Mouse (Mus musculus): ENCODE data around the gene Cacna1d.
A peak's percentile ranks its signal among the peaks of the same experiment; 100 is the strongest.

Gene Cacna1d

DNA sequence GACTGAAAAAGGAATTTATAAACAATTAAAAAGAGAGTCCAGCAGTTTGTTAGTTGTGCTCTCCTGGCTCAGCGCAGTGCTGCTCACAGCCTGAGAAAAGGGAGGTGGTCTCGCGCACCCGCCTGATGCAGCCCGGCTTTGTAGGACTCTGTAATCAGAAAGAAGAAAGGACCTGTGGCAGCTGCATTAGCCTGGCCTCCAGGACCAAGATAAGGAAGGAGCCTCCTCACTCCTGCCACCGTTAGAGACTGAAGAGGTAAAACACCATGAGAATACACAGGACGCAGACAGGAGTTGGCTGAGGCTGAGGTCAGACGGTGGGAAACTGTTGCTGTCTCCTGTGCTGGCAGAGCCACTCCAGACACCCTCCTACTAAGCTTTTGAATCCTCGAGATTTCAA, at the start of gene Cacna1d:
Gene Cacna1d (minus strand): TSS at position 114 of the 400 bp plus-strand sequence.
- no peak for DNase-seq (ENCODE audit: low spot score)

DNA sequence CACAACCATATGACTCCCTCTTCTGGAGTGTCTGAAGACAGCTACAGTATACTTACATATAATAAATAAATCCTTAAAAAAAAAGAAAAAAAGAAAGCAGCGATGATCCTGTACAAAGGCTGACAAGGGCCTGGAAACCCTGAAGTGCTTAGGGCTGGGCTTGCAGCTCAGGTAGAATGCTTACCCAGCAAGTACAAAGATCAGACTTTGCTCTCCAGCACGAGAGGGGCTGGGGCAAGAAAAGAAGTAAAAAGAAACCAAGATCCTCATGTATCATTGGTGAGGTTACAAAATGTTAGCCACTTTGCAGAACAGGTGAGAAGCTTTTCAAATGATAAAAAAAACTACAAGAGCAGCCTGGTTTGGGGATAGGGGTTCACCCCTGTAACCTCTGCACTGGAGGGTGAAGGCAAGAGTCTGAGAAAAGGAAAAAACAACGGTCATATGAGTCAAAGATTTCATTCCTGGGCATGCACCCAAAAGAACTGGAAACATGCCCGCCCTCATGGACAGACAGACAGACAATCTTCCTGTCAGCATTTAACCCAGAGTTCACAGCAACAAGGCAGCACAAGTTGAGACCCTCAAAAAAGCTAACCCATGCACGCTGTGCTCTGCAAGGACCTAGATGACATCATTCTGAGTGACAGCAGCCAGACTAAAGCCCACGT, 42.7 kb upstream of the Cacna1d start:
- DNase-seq (ENCODE audit: low spot score), result no peak

DNA sequence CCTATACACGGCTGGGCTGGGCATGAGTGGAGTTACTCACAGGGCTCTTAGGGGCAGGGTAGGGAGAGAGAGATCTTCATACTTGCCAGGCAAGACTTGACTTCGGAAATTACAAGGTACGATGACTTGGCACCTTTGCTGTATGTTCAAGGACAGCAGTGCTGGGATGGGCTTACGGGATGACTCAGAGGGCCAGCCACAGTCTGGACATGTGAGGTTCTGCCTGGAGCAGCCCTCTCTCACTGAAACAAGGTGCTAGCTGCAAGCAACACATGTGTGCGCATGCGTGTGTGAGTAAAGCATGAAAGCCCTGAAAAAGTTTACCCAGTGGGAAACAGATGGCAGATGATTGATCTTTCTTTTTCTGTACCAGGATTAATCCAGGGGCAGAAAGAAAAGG, 40.6 kb upstream of the Cacna1d start:
- no peak for DNase-seq (ENCODE audit: low spot score)

DNA sequence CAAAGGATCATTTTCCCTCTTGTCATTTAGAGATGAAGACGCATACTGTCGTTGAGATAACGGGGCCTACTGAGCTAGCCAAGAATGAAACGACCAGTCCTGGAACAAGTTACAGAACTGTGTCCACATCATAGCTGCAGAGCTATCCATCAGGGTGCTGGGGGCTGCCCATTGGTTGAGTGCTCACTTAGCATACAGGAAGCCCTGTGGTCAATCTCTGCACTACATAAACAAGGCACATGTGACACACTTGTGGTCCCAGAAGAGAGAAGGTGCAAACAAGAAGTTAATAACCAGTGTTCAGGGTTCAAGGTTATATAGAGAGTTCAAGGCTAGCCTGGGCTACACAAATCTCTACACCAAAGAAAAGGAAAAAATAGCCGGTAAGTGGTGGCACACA, 40.2 kb upstream of the Cacna1d start:
- DNase-seq (ENCODE audit: low spot score), result no peak

DNA sequence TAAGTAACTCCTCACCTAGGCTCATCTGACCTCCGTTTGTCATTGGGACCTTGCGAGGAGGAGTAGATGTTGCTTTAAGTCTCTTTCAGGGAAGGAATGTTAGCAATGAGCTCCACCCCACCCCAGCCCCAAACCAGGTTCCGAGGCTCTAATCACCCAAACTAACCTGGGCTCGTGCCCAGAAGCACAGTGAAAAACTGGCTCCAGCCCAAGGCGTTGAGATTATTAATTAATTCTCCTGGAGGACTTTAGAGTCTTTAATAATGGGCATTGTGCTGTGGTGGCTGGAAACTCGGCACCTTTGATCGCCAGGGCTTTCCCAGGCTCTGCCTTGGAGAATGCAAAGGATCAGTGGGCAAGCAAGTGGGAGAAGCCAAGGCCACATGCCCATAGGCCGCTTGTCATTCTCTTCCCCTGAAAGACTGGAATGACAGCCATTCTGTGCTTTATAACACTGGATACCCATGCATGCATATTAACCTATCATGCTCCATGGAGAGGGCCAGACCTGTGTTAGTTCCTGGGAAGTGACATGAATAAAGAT, 39.5 kb upstream of the Cacna1d start:
- DNase-seq (ENCODE audit: low spot score), result no peak

DNA sequence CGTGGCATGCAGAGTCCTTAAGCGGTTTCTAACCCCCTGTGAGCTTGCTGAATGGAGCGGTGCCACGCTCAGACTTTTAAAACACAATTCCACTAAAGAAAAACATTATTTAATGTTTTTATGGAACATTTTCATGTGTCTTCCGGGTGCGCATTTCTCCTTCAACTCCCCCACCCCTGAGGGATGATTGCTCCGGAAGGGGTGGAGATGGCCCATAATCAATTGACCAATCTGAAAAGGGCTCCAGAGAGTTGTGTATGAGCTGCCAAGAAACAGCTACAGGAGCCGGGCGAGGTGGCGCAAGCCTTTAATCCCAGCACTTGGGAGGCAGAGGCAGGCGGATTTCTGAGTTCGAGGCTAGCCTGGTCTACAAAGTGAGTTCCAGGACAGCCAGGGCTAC, 38.2 kb upstream of the Cacna1d start:
- no peak for DNase-seq (ENCODE audit: low spot score)

DNA sequence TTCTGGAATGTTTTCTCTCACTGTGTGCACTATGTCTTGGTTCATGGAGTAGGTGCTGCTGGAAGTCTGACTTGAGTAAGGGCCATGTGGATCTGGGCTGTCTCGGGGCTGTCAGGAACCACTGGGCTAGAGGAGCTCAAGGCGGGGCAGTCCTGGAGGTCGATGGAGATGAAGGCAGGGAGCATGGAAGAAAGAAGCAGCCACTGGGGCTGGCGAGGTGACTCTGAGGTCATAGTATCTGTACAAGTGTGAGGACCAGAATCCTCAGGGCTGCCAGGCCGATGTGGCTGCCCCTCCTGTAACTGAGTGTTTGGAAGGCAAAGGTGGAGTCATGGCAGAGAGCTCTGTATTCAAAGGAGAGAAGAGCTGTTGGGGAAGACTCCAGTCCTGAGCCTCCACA, 37.7 kb upstream of the Cacna1d start:
- no peak for DNase-seq (ENCODE audit: low spot score)

DNA sequence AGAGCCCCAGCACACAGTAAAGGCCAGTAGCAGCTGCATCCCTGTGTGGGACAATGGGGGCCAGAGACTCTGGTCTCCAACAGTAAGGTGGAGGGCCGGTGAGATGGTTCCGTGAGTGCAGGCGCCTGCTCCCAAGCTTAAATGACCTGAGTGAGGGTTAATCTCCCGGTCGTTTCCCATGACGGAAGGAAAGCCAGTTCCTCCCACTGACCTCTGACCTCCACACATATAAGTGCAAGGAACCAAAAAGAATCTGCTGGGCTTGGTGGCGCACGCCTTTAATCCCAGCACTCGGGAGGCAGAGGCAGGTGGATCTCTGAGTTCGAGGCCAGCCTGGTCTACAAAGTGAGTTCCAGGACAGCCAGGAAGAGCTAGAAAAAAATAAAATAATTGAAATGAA, 37.1 kb upstream of the Cacna1d start:
- no peak for DNase-seq (ENCODE audit: low spot score)

DNA sequence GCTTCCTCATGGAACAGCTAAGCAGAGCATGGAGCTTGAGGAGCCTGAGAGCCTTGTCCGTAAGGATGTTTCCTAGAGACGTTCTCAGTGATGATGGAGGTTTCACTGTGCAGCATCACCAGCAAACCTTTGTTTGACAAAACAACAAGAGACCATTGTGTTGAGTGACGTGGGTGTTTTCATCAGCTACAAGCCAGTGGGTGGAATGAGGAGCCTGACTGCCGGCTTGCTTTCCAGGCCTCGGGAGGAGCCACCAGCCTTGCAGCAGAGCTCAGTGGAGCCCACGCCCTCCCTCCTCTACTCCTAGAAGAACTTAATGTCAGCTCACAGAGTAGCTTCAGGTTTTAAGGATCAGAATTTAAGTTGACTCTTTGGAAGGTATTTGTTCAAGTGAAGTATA, 32.1 kb upstream of the Cacna1d start:
- DNase-seq (ENCODE audit: low spot score), result no peak

DNA sequence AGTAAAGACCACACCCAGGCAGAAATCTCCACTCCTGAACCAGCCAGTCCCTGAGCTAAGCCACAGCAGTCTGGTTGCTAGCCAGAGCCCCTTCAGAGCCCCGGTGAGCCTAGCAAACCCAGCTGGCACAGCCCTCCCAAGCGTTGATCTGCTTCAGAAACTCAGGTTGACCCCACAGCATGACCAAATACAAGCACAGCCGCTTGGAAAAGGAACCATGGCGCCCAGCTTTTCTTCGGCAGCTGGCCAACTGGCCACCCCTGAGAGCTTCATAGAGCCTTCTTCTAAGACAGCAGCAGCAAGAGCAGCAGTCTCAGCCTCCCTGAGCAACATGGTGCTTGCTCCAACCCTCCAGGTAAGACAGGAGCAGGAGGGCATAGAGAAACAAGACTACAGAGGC, 28.1 kb upstream of the Cacna1d start:
- no peak for DNase-seq (ENCODE audit: low spot score)

DNA sequence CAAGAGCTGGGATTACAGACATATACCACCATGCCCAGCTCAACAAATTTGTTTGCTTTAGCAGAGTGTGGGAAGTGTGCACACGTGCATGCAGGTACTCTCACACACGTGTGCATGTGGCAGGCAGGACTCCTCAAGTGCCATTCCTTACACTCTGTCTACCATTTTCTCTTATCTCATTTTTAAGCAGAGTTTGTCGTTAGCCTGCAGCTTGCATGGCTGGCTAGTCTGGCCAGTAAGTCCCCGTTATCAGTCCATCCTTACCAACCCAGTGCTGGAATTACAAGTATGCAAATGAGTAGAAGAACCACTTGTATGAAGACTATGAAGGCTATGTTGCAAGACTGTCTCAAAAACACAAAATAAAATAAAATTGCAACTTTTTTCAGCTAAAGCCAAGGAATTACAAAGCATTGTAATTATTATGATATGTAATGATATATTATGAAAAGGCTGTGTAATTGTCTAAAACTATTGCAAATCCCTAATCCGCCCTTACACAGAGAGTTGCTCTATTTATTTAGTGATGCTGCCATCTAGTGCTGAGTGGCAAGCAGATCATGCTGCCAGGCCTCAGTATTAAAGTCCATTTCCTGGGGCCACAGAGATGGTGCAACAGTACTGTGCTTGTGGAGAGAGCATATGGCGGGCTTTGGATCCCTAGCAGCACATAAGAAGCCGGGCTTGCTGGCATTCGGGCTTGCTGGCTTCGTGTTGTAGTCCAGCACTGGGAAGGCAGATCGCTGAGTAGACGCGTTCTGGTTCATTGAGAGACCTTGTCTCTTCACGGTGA, 24.9 kb upstream of the Cacna1d start:
- DNase-seq (ENCODE audit: low spot score), result no peak

DNA sequence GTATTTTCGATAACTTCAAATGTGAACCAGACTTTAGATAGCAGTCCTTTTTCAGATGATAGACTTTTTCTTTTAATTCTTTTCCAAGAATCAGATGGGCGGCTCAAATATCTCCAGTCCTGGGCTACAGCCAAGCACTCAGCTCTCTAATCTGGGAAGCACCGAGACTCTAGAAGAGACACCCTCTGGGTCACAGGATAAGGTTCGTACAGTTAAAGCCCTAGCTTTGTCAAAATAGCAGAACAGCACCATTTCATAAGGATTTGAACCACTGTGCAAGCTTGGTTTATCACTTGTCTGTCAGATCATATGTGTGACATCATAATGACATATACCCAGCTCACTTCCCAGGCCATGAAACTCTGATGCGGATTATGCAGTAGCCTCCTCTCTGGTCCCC, 21.6 kb upstream of the Cacna1d start:
- no peak for DNase-seq (ENCODE audit: low spot score)

DNA sequence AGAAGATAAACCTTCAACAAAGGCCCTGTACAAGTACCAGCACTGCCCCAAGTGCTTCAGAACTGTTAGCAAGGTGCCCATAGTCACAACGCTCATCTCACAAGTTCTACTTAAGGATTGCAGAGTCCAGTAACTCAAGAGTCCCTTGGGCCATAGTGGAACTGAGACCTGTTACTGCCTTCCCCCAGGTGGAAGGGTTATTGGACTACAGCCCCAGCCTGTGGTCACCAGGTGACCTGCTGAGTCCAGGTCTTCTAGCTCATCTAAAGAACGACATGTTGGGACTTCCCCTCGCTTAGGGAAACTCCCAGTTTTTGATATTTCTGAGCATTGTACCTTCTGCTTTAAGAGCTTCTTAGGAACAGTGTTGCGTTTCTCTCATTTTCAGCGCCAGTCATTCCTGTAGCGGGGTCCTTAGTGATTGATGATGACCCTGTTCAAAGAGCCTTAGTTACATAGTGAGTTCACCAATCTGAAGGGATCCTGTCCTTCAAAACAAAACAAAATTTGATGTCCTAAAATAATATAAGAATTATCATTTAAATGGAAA, 19.0 kb upstream of the Cacna1d start:
- no peak for DNase-seq (ENCODE audit: low spot score)

DNA sequence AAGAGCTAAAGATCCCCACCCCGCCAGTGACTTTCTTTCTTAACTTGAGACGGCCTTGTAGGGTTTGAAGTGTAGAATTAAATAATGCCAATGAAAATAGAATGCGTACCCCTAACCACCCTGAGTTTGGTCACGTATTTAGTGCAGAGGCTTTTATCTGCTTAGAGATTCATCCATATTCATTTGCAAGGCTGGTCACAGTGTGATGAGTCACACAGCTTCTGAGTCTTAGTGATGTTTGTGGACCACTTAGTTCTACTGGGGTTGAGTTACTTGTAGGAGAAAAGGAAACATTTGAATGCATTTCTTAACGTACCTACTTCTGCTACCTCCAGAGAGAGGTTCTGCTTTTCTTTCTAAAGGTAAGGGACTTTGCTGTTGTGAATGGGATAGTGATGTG, 13.7 kb upstream of the Cacna1d start:
- no peak for DNase-seq (ENCODE audit: low spot score)

DNA sequence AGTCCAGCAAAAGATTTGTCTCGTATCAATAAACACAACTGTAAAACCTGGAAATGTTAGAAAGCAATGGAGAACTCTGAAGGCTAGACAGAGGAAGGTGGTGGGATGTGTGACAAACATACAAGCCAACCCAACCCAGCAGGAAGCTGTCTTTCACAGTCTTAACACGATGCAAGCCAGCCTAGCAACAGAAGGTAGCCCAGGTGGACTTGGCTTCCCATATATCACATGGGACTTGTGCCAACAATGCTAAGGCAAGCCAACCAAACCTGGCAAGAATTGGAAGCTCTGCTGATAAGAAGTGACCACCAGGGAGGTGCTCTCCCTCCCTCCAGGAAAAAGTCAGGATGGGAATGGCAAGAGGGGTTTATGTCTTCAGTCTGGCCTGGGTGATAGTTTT, 6.9 kb upstream of the Cacna1d start:
- DNase-seq (ENCODE audit: low spot score), result no peak

DNA sequence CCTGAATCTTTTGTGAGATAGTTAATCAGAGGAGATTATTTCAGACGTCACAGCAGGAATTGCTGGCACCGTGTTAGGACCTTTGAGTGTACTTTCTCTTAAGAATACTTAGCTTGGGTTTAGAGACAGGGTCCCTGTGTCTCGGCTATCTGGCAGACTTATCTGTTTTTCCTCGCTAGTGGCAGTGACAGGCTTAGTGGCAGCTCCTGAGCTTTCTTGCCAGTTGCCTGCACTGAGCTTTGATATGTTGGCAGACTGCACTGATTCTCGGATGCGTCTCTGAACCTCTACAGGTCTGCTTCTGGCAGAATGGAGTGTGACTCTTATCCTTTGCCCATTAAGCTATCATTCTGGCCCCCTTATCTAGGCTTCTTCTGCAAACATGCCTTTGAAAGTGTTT, 3.7 kb upstream of the Cacna1d start:
- no peak for DNase-seq (ENCODE audit: low spot score)

DNA sequence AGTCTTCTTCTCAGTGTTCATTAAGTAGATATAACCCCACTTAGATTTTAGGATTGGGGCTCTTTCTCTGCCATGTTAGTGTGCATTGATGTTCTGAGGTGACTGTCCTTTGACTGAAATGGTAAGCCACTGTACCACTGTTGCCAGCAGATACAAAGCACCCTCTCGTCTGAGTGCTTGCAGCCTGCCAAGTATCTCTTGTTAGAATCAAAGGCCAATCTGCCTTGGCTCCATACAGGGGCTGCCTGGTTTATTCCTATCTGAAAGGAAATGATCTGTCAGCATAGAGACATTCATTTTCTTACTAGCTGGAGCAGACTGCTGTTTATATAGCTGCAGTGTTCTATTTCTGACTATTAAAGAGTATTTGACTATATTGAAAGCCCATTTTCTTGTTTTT, 2.0 kb upstream of the Cacna1d start:
- DNase-seq (ENCODE audit: low spot score), result no peak

DNA sequence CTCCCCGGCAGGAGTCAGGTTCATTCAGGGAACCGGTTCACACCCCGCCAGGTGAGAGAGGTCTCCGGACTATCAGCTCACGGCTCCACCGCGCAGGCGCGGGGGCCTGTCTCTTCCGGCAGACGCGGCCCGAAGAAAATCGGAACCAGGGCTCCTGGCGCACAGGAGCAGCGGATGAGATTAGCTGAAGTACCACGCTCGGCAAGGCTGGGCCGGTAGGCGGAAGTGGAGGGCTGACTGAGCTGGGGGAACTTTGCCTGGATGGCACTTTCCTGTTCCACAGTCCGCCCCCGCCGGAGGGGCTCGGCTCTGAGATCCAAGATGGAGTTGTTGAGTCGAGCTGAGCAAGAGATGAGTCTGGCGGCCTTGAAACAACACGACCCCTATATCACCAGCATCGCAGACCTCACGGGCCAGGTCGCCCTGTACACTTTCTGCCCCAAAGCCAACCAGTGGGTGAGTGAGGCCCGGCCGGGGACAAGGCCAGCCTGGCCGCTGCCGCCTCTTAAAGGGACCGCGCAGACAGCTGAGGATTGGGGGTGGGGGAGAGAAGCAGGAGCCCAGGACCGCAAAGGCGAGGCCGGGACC, 11.8 kb downstream of the Cacna1d start, which contains the start of gene Dcp1a:
Gene Dcp1a (plus strand): TSS at position 175 of the 588 bp plus-strand sequence.
- peak; percentile 98 for DNase-seq (ENCODE audit: low spot score)

DNA sequence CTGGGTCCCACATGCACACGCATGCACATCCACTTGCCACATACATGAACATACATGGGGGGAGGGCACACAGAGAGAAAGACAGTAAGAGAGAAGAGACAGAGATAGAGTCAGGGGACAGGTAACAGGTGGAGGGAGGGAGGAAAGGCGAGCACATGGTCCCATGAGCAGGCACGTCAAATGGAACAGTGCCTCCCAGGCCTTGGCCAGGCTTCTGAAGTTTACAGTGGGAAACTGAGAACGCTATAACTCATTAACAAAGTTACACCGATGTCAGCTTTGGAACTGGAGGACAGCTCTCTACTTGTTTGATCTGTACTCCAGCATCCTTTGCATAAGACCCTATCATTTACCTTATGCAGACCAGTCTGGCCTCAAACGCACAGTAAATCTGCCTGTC, 16.8 kb downstream of the Cacna1d start:
- no peak for DNase-seq (ENCODE audit: low spot score)

DNA sequence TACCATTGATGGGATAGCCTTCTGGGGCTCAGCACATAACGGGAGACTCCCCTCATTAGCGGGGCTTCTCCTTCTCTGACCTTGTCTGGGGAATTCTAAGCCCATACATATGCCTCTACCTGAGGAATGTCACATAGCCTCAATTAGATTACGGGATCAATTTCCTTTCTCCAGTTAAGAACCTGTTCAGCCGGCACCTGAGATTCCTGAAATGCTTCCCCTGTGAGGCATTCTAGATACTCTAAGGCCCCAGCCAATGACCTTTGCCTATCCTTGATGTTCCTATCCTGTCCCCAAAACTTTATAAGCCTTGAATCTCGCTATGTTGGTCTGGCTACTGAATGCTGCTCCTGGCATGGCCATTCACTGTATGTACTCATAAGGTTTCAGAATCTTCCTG, 17.6 kb downstream of the Cacna1d start:
- DNase-seq (ENCODE audit: low spot score), result no peak

DNA sequence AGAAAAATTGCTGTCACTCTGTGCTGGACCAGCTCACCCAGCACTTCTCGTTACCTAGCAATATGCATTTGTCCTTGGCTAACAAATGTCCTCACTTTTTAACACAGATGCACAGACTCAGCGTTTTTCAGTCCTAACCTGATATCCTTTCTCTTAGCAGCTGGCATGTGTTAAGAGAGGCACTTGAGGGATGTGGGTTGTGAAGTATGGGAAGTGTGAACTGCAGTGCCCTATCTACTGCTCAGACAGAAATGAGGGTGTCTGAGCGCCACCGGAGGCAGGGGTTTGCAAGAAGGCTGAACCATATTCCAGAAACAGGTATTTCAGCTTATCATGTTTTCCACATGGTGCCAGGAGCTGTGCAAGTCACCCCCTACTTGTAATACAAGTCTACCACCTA, 27.9 kb downstream of the Cacna1d start:
- DNase-seq (ENCODE audit: low spot score), result no peak

DNA sequence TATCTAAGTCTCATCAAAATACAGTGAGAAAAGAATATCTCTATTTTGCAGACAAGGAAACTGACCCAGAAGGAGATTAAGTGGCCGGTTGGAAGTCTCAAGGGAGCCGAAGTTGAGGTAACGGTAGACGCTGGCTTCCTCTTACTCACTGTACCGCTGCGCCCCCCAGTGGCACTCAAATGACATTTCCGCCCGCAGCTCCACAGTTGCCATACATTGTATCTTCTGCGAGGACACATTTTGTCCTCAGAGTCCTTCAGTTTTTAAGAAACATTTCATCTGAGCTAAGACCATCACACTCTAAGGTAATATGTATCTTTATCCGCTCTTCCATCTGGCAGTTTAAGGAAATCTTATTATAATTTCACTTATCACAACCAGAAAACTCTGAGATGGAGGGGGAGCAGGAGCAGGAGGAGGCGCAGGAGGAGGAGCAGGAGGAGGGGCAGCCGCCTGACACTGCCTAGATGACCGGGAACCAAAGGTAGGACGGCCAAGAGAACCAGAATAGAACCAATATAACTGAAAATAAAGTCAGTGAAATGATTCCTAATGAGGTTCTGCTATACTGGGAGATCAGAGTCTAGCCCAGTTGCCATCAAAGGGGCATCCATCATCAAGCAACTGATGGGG, 31.2 kb downstream of the Cacna1d start:
- peak; percentile 65 for DNase-seq (ENCODE audit: low spot score)

All from T-cell, adult 2 months (primary cell).